Mouse (Mus musculus): ENCODE data around the gene Tnfrsf17. TPM values are rescaled to one million over a fixed set of nuclear protein-coding genes. Genes with fewer than 3 reads are reported as not detected.
"Not testable (repeated sequence)": the region's sequence is repeated elsewhere in the genome, so short reads cannot be mapped to it uniquely, and the experiment has no call there.

Gene Tnfrsf17
- polyA plus RNA-seq, 1 experiment, result 1.2 TPM

- DNase-seq (ENCODE audit: extremely low spot score in 1 of 2, low spot score in 1 of 2), result no peak
Measured at GRCm38 (mm10) chr16:11330081-11330800, 16.6 kb downstream of the Tnfrsf17 start.

GRCm38 (mm10) chr16:11331030-11331429, 17.4 kb downstream of the Tnfrsf17 start:
- no peak for DNase-seq (ENCODE audit: extremely low spot score in 1 of 2, low spot score in 1 of 2)

GRCm38 (mm10) chr16:11343292-11343815, 29.7 kb downstream of the Tnfrsf17 start:
- DNase-seq (ENCODE audit: extremely low spot score in 1 of 2, low spot score in 1 of 2), result no peak

- no peak for DNase-seq (ENCODE audit: extremely low spot score in 1 of 2, low spot score in 1 of 2)
Measured at GRCm38 (mm10) chr16:11351903-11352302, 38.3 kb downstream of the Tnfrsf17 start.

GRCm38 (mm10) chr16:11359173-11359572, 45.6 kb downstream of the Tnfrsf17 start:
- no peak for DNase-seq (ENCODE audit: extremely low spot score in 1 of 2, low spot score in 1 of 2)

GRCm38 (mm10) chr16:11359919-11360318, 46.3 kb downstream of the Tnfrsf17 start:
- DNase-seq (ENCODE audit: extremely low spot score in 1 of 2, low spot score in 1 of 2), result no peak

- DNase-seq (ENCODE audit: extremely low spot score in 1 of 2, low spot score in 1 of 2), result not testable (repeated sequence)
Measured at GRCm38 (mm10) chr16:11360576-11360975, 47.0 kb downstream of the Tnfrsf17 start.

GRCm38 (mm10) chr16:11365626-11366025, 52.0 kb downstream of the Tnfrsf17 start:
- no peak for DNase-seq (ENCODE audit: extremely low spot score in 1 of 2, low spot score in 1 of 2)

- no peak for DNase-seq (ENCODE audit: extremely low spot score in 1 of 2, low spot score in 1 of 2)
Measured at GRCm38 (mm10) chr16:11366851-11367250, 53.2 kb downstream of the Tnfrsf17 start.

GRCm38 (mm10) chr16:11368412-11368811, 54.8 kb downstream of the Tnfrsf17 start:
- no peak for DNase-seq (ENCODE audit: extremely low spot score in 1 of 2, low spot score in 1 of 2)

GRCm38 (mm10) chr16:11369162-11369561, 55.5 kb downstream of the Tnfrsf17 start:
- no peak for DNase-seq (ENCODE audit: extremely low spot score in 1 of 2, low spot score in 1 of 2)

GRCm38 (mm10) chr16:11369642-11370041, 56.0 kb downstream of the Tnfrsf17 start:
- no peak for DNase-seq (ENCODE audit: extremely low spot score in 1 of 2, low spot score in 1 of 2)

Other genes starting within 250 kb of the Tnfrsf17 start
- gene Litaf, start 247.7 kb upstream of the Tnfrsf17 start, polyA plus RNA-seq (2012; rRNA removed), result 47.6 and 49.6 TPM in 2 replicates
- 31.0 and 32.7 TPM in 2 replicates for gene Txndc11, start 179.2 kb upstream of the Tnfrsf17 start, polyA plus RNA-seq (2012; rRNA removed)
- 90.4 and 104 TPM in 2 replicates for gene Zc3h7a, start 137.4 kb upstream of the Tnfrsf17 start, polyA plus RNA-seq (2012; rRNA removed)
- 41.9 and 45.8 TPM in 2 replicates for gene Rsl1d1, start 110.5 kb upstream of the Tnfrsf17 start, polyA plus RNA-seq (2012; rRNA removed)
- 37.9 and 45.7 TPM in 2 replicates for gene Gspt1, start 59.5 kb upstream of the Tnfrsf17 start, polyA plus RNA-seq (2012; rRNA removed)
- gene Snx29, start 9.1 kb downstream of the Tnfrsf17 start, polyA plus RNA-seq (2012; rRNA removed), result 7.7 and 9.1 TPM in 2 replicates